Mouse (Mus musculus) erythroblast, embryonic 14.5 days (primary cell): ENCODE results near the gene Dpyd.

ENCODE experiments used
- GATA1 ChIP-seq: IDR thresholded peaks from 2 replicates; pipeline ENCODE4 v1.6.1; 2012; ENCODE audit warnings: low read length, inconsistent platforms, mixed read lengths
- TAL1 ChIP-seq: IDR thresholded peaks from 3 replicates; pipeline ENCODE4 v1.6.1; 2012; ENCODE audit warnings: low read length, inconsistent platforms, mixed read lengths

GRCm38 (mm10) chr3:119021255-119021654 is 459.3 kb downstream of the Dpyd start:
- no peak for TF ChIP-seq TAL1
- no peak for TF ChIP-seq GATA1
